Mouse (Mus musculus): ENCODE data around the gene Arhgef12.
"Not testable (repeated sequence)": the region's sequence is repeated elsewhere in the genome, so short reads cannot be mapped to it uniquely, and the experiment has no call there.

GRCm38 (mm10) chr9:42964809-42965208 is 142.2 kb downstream of the Arhgef12 start:
- not testable (repeated sequence) for TF ChIP-seq TCF12 (IDR thresholded peaks at IDR 0.05; ENCODE audit: low read depth, low read length); POLR2A (IDR thresholded peaks at IDR 0.05; ENCODE audit: control insufficient read depth in 1 of 2, insufficient read depth in 1 of 2, low read depth in 1 of 2, low read length in 2 of 2, poor library complexity in 1 of 2); CTCF (IDR thresholded peaks at IDR 0.05 in 2 of 3, conservative IDR thresholded peaks at IDR 0.05 in 1 of 3; ENCODE audit: control insufficient read depth in 1 of 3, insufficient read depth in 1 of 3, low read depth in 2 of 3, low read length in 3 of 3, poor library complexity in 1 of 3, severe bottlenecking in 1 of 3); ZNF384 (IDR thresholded peaks at IDR 0.05; ENCODE audit: low read depth, low read length); EP300 (IDR thresholded peaks at IDR 0.05; ENCODE audit: low read depth in 1 of 2, low read length in 2 of 2); MEF2A (IDR thresholded peaks at IDR 0.05; ENCODE audit: extremely low read depth, insufficient replicate concordance, low read depth, low read length, poor library complexity, severe bottlenecking); ELF1 (IDR thresholded peaks at IDR 0.05; ENCODE audit: low read depth, low read length); POLR2AphosphoS5 (IDR thresholded peaks at IDR 0.05; ENCODE audit: borderline replicate concordance, low read depth, low read length); ZKSCAN1 (IDR thresholded peaks at IDR 0.05; ENCODE audit: low read depth, low read length); HCFC1 (IDR thresholded peaks at IDR 0.05; ENCODE audit: low read depth, low read length); MAFK (IDR thresholded peaks at IDR 0.05; ENCODE audit: borderline replicate concordance, low read depth, low read length); RAD21 (IDR thresholded peaks at IDR 0.05; ENCODE audit: low read depth, low read length); GATA1 (IDR thresholded peaks at IDR 0.05; ENCODE audit: low read depth, low read length); MAX (IDR thresholded peaks at IDR 0.05; ENCODE audit: low read length)

Measured in MEL (cell line).